Mouse (Mus musculus): ENCODE results near the gene Samd3. TPM values are rescaled to one million over a fixed set of nuclear protein-coding genes. Genes with fewer than 3 reads are reported as not detected.

The Samd3 gene
- polyA plus RNA-seq, 1 experiment, result not detected

DNA sequence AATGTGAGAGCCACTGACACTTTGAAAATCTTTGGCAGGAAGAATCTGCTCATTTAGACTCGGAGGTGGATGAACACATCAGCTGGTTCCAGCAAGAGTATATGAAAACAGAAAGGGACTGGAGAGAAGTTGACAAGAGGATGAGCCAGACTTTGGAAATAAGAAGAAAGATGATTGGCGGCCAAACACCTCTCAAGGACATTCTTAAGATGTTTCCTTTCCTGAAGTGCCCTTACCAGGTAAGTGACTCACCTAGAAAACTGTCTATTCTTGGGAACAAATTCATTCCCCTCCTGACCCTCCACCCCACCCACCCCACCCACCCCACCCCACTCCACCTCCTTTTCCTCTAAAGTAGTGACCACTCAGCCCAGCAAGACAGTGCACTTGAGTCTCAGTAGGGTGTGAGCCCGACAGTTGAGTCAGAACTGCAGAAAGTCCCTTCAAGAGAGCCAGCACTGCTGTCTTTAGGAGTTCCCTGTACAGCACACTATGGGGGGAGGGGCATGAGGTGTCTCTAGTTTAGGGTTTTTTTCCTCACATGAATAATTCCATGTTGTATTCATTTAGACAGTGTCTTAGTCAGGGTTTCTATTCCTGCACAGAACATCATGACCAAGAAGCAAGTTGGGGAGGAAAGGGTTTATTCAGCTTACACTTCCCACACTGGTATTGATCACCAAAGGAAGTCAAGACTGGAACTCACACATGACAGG lies 34.4 kb downstream of the Samd3 start:
- no peaks in the 10 kb centered on the region for H3K4me1 ChIP-seq (ENCODE audit: control insufficient read depth, insufficient read depth, insufficient read length, low read length)
- no peak overlapping the region for H3K4me3 ChIP-seq (ENCODE audit: insufficient read depth, low read depth, low read length)
- H3K27ac ChIP-seq (replicated peaks; ENCODE audit: low read depth, low read length), result no peak overlapping the region

DNA sequence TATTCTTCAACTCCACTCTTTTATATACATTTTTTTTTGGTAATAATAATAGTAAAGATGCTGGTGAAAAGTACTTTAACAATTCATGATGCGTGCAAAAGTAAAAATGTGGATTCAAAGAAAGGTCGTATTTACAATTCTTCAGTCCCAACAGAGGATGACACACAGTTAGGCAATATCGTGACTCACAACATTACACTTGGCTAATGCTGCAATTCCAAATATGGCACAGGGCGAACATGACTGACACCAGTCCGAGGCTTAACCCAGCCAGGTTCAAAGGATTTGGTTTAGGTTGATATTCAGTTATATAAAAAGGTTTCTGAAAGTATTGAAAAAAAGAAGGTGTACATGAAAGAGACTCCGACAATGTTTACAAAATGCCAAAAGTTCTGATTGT lies 45.9 kb downstream of the Samd3 start:
- Histone ChIP-seq H3K4me1 (ENCODE audit: control insufficient read depth, insufficient read depth, insufficient read length, low read length) (no peaks in the 10 kb centered on the region), H3K4me3 (ENCODE audit: insufficient read depth, low read depth, low read length) (no peak overlapping the region), H3K27ac (replicated peaks; ENCODE audit: low read depth, low read length) (no peak overlapping the region)

DNA sequence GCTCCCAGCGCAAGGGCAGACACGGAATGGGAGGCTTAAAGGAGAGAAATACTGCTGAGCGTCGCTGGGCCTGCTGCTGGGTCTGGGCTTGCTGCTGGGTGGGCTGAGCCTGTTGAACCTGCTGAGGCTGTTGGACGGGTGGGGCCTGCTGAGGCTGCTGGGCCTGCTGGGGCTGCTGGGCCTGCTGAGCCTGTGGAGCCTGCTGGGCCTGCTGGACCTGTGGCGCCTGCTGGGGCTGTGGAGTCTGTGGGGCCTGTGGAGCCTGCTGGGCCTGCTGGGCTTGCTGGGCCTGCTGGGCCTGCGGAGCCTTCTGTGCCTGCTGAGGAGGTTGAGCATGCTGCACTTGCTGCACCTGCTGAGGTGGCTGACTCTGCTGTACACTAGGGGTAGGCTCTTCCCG lies 50.5 kb downstream of the Samd3 start:
- H3K4me3 ChIP-seq (ENCODE audit: insufficient read depth, low read depth, low read length), result no peak overlapping the region
- H3K4me1 ChIP-seq (ENCODE audit: control insufficient read depth, insufficient read depth, insufficient read length, low read length), result no peaks in the 10 kb centered on the region
- H3K27ac ChIP-seq (replicated peaks; ENCODE audit: low read depth, low read length), result no peak overlapping the region

DNA sequence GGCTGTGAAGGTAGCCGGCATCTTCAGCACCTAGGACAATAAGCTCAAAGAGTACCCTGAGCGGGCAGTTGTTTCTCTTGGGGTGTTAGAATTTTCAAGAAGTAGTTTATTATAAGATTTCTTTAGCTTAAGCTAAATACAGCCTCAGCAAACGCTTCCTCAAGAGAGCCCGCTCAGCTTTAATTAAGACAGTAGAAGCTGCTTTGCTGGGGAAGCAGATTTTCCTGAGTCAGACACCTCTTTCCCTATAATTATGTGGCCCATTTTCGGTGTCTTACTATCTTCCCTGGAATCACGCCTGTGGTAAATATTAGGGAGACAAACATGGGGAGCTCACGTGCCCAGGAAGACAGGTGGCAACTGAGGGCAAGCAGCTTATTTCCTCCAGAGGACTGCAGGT lies 57.6 kb downstream of the Samd3 start:
- H3K27ac ChIP-seq (replicated peaks; ENCODE audit: low read depth, low read length), result no peak overlapping the region
- no peak overlapping the region for H3K4me3 ChIP-seq (ENCODE audit: insufficient read depth, low read depth, low read length)
- H3K4me1 ChIP-seq (ENCODE audit: control insufficient read depth, insufficient read depth, insufficient read length, low read length), result no peaks in the 10 kb centered on the region

GRCm38 (mm10) chr10:26297200-26297599 lies 67.7 kb downstream of the Samd3 start:
- H3K4me3 ChIP-seq (ENCODE audit: insufficient read depth, low read depth, low read length), result no peak overlapping the region
- no peaks in the 10 kb centered on the region for H3K4me1 ChIP-seq (ENCODE audit: control insufficient read depth, insufficient read depth, insufficient read length, low read length)
- no peak overlapping the region for H3K27ac ChIP-seq (replicated peaks; ENCODE audit: low read depth, low read length)

- Histone ChIP-seq H3K4me3 (ENCODE audit: insufficient read depth, low read depth, low read length) (no peak overlapping the region), H3K4me1 (ENCODE audit: control insufficient read depth, insufficient read depth, insufficient read length, low read length) (no peaks in the 10 kb centered on the region), H3K27ac (replicated peaks; ENCODE audit: low read depth, low read length) (no peak overlapping the region)
Observed at GRCm38 (mm10) chr10:26297626-26298025, 68.1 kb downstream of the Samd3 start.

DNA sequence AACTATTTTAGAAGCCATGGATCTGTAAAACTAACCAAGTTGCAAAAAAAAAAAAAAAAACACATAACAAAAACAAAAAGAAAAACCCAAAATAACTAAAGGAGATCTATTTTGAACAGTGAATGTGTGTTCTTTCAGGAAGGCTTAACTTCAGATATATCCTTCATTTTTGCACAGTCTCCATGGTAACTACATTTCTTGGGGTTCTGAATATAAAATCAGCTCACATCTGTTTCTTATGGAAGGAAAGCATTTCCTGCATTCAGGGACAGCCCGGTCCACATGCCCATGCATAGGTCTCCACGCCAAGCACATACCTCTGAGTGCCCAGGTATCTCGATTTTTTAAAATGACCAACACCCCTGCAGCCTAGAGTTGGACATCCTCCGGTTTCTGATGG lies 72.8 kb downstream of the Samd3 start:
- Histone ChIP-seq H3K4me3 (ENCODE audit: insufficient read depth, low read depth, low read length) (no peak overlapping the region), H3K27ac (replicated peaks; ENCODE audit: low read depth, low read length) (no peak overlapping the region), H3K4me1 (ENCODE audit: control insufficient read depth, insufficient read depth, insufficient read length, low read length) (no peaks in the 10 kb centered on the region)

DNA sequence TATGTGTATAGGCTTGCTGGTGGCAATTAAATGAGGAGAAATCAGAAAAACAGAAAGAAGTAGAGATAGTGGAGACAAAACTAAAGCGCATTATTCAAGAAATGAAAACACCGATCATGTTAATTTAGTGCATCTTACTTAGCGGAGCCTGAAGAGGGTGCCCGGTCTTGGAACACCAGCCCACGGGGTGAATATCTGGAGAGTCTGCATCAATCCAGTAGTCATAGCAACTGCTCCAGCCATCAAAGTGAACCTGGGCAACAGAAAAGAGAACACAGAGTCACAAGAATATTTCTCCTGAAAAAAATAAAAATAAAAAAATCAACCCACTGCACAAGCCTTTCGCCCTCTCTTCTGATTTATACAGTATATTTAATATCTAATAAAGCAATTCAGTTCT lies 74.0 kb downstream of the Samd3 start:
- Histone ChIP-seq H3K4me3 (ENCODE audit: insufficient read depth, low read depth, low read length) (no peak overlapping the region), H3K4me1 (ENCODE audit: control insufficient read depth, insufficient read depth, insufficient read length, low read length) (no peaks in the 10 kb centered on the region), H3K27ac (replicated peaks; ENCODE audit: low read depth, low read length) (no peak overlapping the region)

DNA sequence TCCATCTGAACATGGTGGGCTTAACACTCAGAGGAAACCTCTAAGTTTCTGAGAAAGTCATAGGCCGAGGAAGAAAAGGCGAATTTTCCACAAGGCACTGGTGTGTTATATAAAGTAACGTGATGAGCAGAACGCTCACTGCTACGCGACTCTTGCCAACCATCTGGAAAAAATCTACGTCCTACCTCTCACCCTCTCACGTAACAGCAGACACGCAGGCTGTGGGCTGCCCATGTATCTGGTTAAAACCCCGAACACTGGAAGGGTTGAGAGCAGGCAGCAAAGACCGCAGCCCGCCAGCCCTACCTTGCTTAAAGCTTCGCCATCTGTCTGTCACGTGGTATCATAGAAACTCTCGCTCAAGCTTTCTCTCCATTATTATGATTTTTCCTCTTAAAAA lies 84.8 kb downstream of the Samd3 start:
- Histone ChIP-seq H3K4me1 (ENCODE audit: control insufficient read depth, insufficient read depth, insufficient read length, low read length) (no peaks in the 10 kb centered on the region), H3K27ac (replicated peaks; ENCODE audit: low read depth, low read length) (no peak overlapping the region), H3K4me3 (ENCODE audit: insufficient read depth, low read depth, low read length) (no peak overlapping the region)

GRCm38 (mm10) chr10:26320679-26321078 lies 91.2 kb downstream of the Samd3 start:
- Histone ChIP-seq H3K27ac (replicated peaks; ENCODE audit: low read depth, low read length) (no peak overlapping the region), H3K4me1 (ENCODE audit: control insufficient read depth, insufficient read depth, insufficient read length, low read length) (no peaks in the 10 kb centered on the region), H3K4me3 (ENCODE audit: insufficient read depth, low read depth, low read length) (no peak overlapping the region)

Other genes starting within 250 kb of the Samd3 start
- gene Gm9767, start 151.5 kb upstream of the Samd3 start, polyA plus RNA-seq (2012; ENCODE audit: insufficient read depth, insufficient read length, missing spikeins), result not detected in 2 replicates
- gene Tmem200a, start 150.7 kb upstream of the Samd3 start, polyA plus RNA-seq (2012; ENCODE audit: insufficient read depth, insufficient read length, missing spikeins), result not detected in 2 replicates
- 5.2 TPM in 2 replicates for gene L3mbtl3, start 146.3 kb downstream of the Samd3 start, polyA plus RNA-seq (2012; ENCODE audit: insufficient read depth, insufficient read length, missing spikeins)